Mouse (Mus musculus) thymus, adult 2 months (tissue): ENCODE measurements around the gene Bcl7a. TPM values are rescaled to one million over a fixed set of nuclear protein-coding genes. Genes with fewer than 3 reads are reported as not detected.

Experiments used
- DNase-seq: peaks from one replicate; pipeline ENCODE4 v3.0.0; 2021
- H3K27ac ChIP-seq: fragments of 200-500 bp; 2 replicates; pipeline ENCODE4 v1.5.1; 2012; ENCODE audit warnings: low read length, control low read depth; ENCODE audit not compliant: control insufficient read depth, insufficient read depth
- H3K27me3 ChIP-seq: fragments of 200-500 bp; 2 replicates; pipeline ENCODE4 v1.6.1; 2012; ENCODE audit warnings: mild to moderate bottlenecking, low read length, moderate library complexity, mixed read lengths; ENCODE audit not compliant: control insufficient read depth, insufficient read depth
- H3K36me3 ChIP-seq: fragments of 200-500 bp; 2 replicates; pipeline ENCODE4 v1.6.1; 2012; ENCODE audit warnings: mild to moderate bottlenecking, low read length, moderate library complexity; ENCODE audit not compliant: control insufficient read depth, insufficient read depth
- H3K4me1 ChIP-seq: fragments of 200-500 bp; replicated peaks from 2 replicates; pipeline ENCODE4 v1.6.1; 2012; ENCODE audit warnings: low read length; ENCODE audit not compliant: control insufficient read depth, insufficient read depth
- H3K4me3 ChIP-seq: fragments of 200-500 bp; 2 replicates; pipeline ENCODE4 v1.5.1; 2012; ENCODE audit warnings: mild to moderate bottlenecking, low read length, control low read depth, moderate library complexity; ENCODE audit not compliant: control insufficient read depth, insufficient read depth
- CTCF ChIP-seq: fragments of 200-500 bp; IDR thresholded peaks from 2 replicates; pipeline ENCODE4 v1.5.1; 2012; ENCODE audit warnings: mild to moderate bottlenecking, control low read depth, low read length, moderate library complexity, borderline replicate concordance; ENCODE audit not compliant: control insufficient read depth, poor library complexity, insufficient read depth; ENCODE audit errors: extremely low read depth
- POLR2A ChIP-seq: fragments of 200-500 bp; IDR thresholded peaks from 2 replicates; pipeline ENCODE4 v1.6.1; 2012; ENCODE audit warnings: mild to moderate bottlenecking, low read length, control low read depth, moderate library complexity; ENCODE audit not compliant: control insufficient read depth, poor library complexity, insufficient read depth; ENCODE audit errors: extremely low read depth
- WGBS: fragments of 180-500 bp; shearing (Covaris S2); methylation state at CpG from one replicate; pipeline ENCODE4 v1.1.7; 2018; 5-methylcytosine and 5-hydroxymethylcytosine counted together
- polyA plus RNA-seq: library from polyadenylated mRNA; depleted of rRNA; stranded (reverse); fragments of >200 nt; gene quantifications from 2 replicates; pipeline ENCODE4 v1.2.3, GENCODE M21; 2012

Bcl7a gene
- polyA plus RNA-seq, 1 experiment, result 29.4 TPM

DNA sequence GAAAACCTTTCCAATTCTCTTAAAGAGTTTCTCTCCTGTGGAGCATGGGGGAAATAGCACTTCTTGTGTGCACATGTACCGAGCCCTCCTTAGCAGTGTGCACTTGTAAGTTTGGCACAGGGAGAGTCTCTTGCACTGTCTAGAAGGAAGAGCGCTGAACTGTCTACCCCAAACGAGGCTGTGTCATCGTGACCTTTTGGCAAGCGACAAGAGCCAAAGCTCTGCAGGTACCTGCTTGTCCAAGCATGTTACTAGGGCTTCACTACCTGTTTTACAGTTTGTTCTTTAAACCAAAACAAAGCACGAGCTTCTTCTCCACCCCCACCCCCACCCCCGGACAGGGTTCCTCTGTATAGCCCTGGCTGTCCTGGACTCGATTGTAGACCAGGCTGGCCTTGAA is 15.9 kb upstream of the Bcl7a start:
- no peaks in the 10 kb centered on the region for H3K4me1 ChIP-seq
- no peak overlapping the region for H3K4me3 ChIP-seq
- H3K27me3 ChIP-seq, result no peaks in the 10 kb centered on the region
- WGBS, result 89% methylated on average over 8 of the region's 8 CpGs
- TF ChIP-seq POLR2A (no peak), CTCF (no peak)
- no peaks in the 10 kb centered on the region for H3K36me3 ChIP-seq
- no peak overlapping the region for H3K27ac ChIP-seq
- no peak for DNase-seq

- 94% methylated on average over 6 of the region's 6 CpGs for WGBS
- Histone ChIP-seq H3K36me3 (no peaks in the 10 kb centered on the region), H3K27me3 (no peaks in the 10 kb centered on the region), H3K27ac (no peak overlapping the region), H3K4me3 (no peak overlapping the region), H3K4me1 (no peaks in the 10 kb centered on the region)
- DNase-seq, result no peak
- TF ChIP-seq CTCF (no peak), POLR2A (no peak)
Observed at GRCm38 (mm10) chr5:123333566-123333965, 10.1 kb upstream of the Bcl7a start.

DNA sequence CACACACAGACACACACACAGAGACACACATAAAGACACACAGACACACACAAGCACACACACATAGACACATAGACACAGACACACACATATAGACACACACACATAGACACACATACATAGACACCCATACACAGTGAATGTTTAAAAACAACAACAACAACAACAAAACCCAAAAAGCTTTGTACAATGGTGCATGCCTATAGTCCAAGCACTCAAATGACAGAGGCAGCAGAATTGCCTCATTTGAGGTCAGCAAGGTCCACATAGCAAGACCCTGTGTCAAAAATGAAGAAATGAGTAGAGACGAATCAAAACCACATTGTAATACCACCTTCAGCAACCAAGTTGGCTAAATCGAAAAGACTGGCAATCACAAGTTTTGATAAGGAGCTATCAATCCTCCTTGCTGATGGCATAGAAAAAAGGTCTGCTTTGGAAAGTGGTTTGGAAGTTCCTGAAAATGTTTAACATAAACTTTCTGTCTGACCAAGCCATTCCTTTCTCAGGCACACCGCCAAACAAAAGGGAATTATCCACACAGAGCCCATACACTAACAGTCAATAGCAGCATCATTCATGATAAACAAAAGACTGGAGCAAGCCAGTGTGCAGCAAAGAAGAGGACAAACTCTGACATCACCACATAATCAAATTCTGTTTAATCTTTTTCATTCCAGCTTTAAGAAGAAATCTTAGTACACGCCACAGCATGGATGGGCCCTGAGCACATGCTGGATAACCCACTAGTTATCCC is 7.3 kb upstream of the Bcl7a start:
- 95% methylated on average over 4 of the region's 4 CpGs for WGBS
- TF ChIP-seq POLR2A, result no peak
- TF ChIP-seq CTCF, result no peak
- Histone ChIP-seq H3K4me3 (no peak overlapping the region), H3K36me3 (no peaks in the 10 kb centered on the region), H3K27me3 (no peaks in the 10 kb centered on the region), H3K27ac (no peak overlapping the region), H3K4me1 (no peaks in the 10 kb centered on the region)
- DNase-seq, result no peak

DNA sequence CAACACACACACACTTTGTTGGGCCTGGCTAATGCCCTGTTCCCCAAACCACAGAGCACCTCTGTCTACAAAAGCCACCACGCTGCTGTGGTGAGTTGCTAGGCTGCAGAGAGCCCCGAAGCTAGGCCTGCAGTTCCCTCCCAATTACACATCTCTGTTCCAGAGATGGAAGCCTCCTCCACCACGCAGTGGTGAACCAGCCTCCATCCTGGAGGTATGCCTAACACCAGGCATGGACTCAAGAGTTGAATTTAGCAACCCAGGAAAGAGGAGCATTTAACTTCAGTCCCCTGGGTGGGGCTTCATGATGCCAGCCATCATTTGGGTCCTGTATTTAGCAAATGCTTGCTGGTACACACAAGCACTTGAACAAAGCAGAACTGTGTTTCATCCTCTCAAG is 5.2 kb upstream of the Bcl7a start:
- TF ChIP-seq CTCF (no peak), POLR2A (no peak)
- Histone ChIP-seq H3K4me1 (peaks cover 2% of the 10 kb centered on the region), H3K27ac (no peak overlapping the region), H3K36me3 (no peaks in the 10 kb centered on the region), H3K27me3 (no peaks in the 10 kb centered on the region), H3K4me3 (no peak overlapping the region)
- WGBS, result 19% methylated on average over 3 of the region's 3 CpGs
- DNase-seq, result no peak

DNA sequence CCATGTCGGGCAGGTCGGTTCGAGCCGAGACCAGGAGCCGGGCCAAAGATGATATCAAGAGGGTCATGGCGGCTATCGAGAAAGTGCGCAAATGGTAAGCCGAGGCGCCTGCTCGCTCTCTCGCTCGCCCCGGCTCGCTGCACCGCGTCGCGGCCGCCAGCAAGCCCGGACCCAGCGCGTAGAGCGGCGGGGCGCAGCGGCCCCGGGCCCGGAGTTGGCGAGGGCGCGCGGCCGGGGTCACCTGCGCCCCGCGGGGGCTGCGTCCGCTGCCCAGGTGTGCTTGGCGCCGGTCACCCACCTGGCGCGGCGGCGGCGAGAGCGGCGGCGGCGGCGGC is 961 bp downstream of the Bcl7a start:
- WGBS, result under 1% methylated on average over 51 of the region's 51 CpGs
- no peaks in the 10 kb centered on the region for H3K36me3 ChIP-seq

DNA sequence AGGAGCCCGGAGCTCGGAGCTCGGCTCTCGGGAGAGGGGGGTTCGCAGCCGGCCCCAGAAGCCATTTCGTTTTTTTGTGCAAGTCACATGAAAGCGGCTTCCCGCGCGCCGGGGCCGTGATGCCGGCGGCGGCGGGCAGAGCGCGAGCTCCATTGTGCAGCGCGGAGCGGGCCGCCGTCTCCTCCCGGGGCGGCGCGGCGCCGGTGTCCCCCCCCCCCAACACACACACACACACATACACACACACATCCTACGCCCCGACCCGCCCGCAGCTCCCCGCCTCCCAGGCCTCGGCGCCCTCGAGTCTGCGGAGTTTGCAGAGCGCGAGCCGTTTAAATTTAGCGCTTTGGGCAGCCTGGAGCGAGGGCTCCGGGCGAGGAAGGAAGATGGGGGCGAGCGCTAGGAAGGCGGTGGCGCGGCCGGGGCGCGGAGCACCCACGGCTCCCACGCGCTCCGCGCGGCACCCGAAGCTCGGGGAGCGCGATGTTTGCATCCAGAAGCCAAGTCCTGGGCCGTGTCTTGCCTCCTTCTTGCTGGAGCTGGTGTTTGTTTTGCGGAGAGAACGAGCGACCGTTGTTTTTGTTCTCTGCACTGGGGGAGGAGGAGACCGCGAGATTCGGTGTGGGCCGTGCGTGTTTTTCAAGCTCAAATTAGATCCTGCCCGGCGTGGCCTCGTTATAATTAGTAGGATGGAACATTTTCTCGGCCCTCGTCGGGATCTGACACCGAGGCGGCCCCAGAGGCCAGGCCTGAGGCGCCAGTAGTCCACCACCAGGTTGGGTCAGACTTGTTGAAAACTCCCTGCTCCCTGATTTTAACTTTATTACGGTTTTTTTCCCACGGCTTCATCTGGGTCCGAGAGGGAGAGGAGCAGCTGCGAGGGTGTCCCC is 1.6 kb downstream of the Bcl7a start:
- no peaks in the 10 kb centered on the region for H3K27me3 ChIP-seq
- DNase-seq, result peak; percentile 58
- peak overlapping the region; percentile 70 for H3K27ac ChIP-seq
- H3K4me1 ChIP-seq, result peaks cover 20% of the 10 kb centered on the region
- H3K4me3 ChIP-seq, result peak overlapping the region; percentile 75
- H3K36me3 ChIP-seq, result no peaks in the 10 kb centered on the region
- WGBS, result under 1% methylated on average over 76 of the region's 87 CpGs
- TF ChIP-seq CTCF, result no peak
- 0 out of 2 replicates have a peak, but pooled peaks have one; percentile 2 for TF ChIP-seq POLR2A

More for the DNA sequence above, 961 bp downstream of the Bcl7a start:
- TF ChIP-seq CTCF (no peak), POLR2A (no peak; the same call in 1 of the 2 replicates)
- H3K4me1 ChIP-seq, result peaks cover 20% of the 10 kb centered on the region
- no peaks in the 10 kb centered on the region for H3K27me3 ChIP-seq
- H3K4me3 ChIP-seq, result peak overlapping the region; percentile 75
- no peak for DNase-seq
- peak overlapping the region; percentile 70 for H3K27ac ChIP-seq
